Mouse (Mus musculus) stomach, postnatal 0 days (tissue): ENCODE data around the gene Tesc.

Experiments used
- CTCF ChIP-seq: IDR thresholded peaks from 2 replicates; pipeline ENCODE4 v1.5.1; 2016; ENCODE audit warnings: antibody characterized with exemption, low read depth, mild to moderate bottlenecking, moderate library complexity
- EP300 ChIP-seq: optimal IDR thresholded peaks from 2 replicates; pipeline ENCODE3; 2016; ENCODE audit warnings: antibody characterized with exemption

- TF ChIP-seq EP300 (no peak), CTCF (no peak)
Measured at GRCm38 (mm10) chr5:117988367-117988766, 39.2 kb upstream of the Tesc start.
